Mouse (Mus musculus) intestine, embryonic 15.5 days (tissue): ENCODE measurements around the gene Dbil5. TPM values are rescaled to one million over a fixed set of nuclear protein-coding genes. Genes with fewer than 3 reads are reported as not detected.

Source experiments
- ATAC-seq: fragments of 200-750 bp; cut with Nextera tagmentation; 2 replicates; pipeline ENCODE4 v1.8.0; 2017; ENCODE audit warnings: moderate TSS enrichment, moderate library complexity
- H3K27ac ChIP-seq: fragments of 300-500 bp; sonication (generic); 2 replicates; pipeline ENCODE4 v1.5.1; 2015; ENCODE audit warnings: mild to moderate bottlenecking, inconsistent platforms
- H3K27me3 ChIP-seq: fragments of 300-500 bp; sonication (generic); replicated peaks from 2 replicates; pipeline ENCODE4 v1.6.1; 2015; ENCODE audit warnings: inconsistent platforms
- H3K36me3 ChIP-seq: fragments of 300-500 bp; sonication (generic); 2 replicates; pipeline ENCODE4 v1.6.1; 2015; ENCODE audit warnings: inconsistent platforms
- H3K4me1 ChIP-seq: fragments of 300-500 bp; sonication (generic); replicated peaks from 2 replicates; pipeline ENCODE4 v1.6.1; 2015; ENCODE audit warnings: inconsistent platforms
- H3K4me2 ChIP-seq: fragments of 300-500 bp; sonication (generic); replicated peaks from 2 replicates; pipeline ENCODE4 v1.6.1; 2015; ENCODE audit warnings: mild to moderate bottlenecking, inconsistent platforms
- H3K4me3 ChIP-seq: fragments of 300-500 bp; sonication (generic); replicated peaks from 2 replicates; pipeline ENCODE4 v1.5.1; 2015; ENCODE audit warnings: inconsistent platforms
- H3K9ac ChIP-seq: fragments of 300-500 bp; sonication (generic); 2 replicates; pipeline ENCODE4 v1.6.1; 2015; ENCODE audit warnings: inconsistent platforms
- H3K9me3 ChIP-seq: fragments of 300-500 bp; sonication (generic); 2 replicates; pipeline ENCODE4 v1.6.1; 2016; ENCODE audit warnings: inconsistent platforms
- WGBS: fragments of 180-500 bp; shearing (Covaris S2); methylation state at CpG from one replicate; pipeline ENCODE4 v1.1.7; 2015; 5-methylcytosine and 5-hydroxymethylcytosine counted together
- polyA plus RNA-seq: library from polyadenylated mRNA; unstranded; fragments of >200 nt; fragmentation: Nextera tagmentation; extraction: Ambion mirVana; gene quantifications from 2 replicates; pipeline ENCODE4 v1.2.1, GENCODE M21; 2015

Dbil5 gene
- 1.2 and 1.7 TPM in 2 replicates for polyA plus RNA-seq

DNA sequence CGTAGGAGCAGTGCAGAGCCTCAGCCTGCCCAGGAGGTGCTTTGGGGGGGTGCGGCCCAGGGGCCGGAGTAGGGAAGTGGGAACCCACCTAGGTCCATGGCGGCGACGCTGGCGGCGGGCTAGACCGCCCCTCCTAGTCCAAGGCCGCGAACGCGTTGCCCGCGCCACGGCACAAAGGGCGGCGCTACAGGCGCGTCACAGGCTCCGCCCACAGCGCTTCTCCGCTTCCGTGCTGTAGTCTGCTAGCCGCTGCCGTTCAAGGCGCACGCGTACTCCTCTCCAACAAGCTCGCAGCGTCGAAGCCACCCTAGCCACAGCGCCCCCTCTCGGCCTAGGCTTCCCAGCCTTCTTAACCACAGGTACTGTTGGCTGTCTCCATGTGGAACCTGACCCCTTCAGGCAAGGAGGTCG is at the start of gene Dbil5, which contains the start of gene Gemin4:
Dbil5 (plus strand) TSS at position 219 of the 411 bp plus-strand sequence.
Gemin4 (minus strand) TSS at position 275 of the 411 bp plus-strand sequence.
- peak; percentile 98 for ATAC-seq
- H3K9me3 ChIP-seq, result no peaks in the 10 kb centered on the region
- peak within 1 kb of the TSS; percentile 75 for H3K4me2 ChIP-seq
- peak within 1 kb of the TSS; percentile 84 for H3K4me3 ChIP-seq
- peak within 1 kb of the TSS; percentile 94 for H3K9ac ChIP-seq
- peaks cover 11% of the 10 kb centered on the region; the same call in 1 of the 2 replicates for H3K4me1 ChIP-seq
- H3K27me3 ChIP-seq, result no peaks in the 10 kb centered on the region
- H3K27ac ChIP-seq, result peak within 1 kb of the TSS; percentile 90
- under 1% methylated on average over 35 of the region's 35 CpGs for WGBS
- peaks cover 9% of the 10 kb centered on the region for H3K36me3 ChIP-seq

DNA sequence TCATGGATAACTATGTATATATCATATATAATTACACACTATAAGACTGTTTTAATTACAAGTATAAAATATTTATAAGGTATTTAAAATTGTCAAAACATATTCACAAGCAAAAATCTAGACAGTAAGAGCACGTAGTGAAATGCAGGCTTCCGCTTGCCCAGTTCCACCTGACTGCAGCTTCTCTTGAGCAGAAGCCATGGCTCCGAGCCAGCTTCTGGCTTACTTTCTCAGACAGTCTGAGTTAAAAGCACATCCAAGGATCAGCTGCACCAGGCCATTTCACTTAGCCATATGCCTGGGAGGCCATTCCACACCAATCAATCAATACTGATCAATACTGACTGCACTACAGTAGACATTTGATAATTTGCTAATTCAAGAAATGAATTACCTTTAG is 48.4 kb upstream of the Dbil5 start:
- Histone ChIP-seq H3K36me3 (peaks cover 6% of the 10 kb centered on the region), H3K4me3 (no peak overlapping the region), H3K9ac (no peak overlapping the region), H3K4me2 (no peak overlapping the region), H3K9me3 (no peaks in the 10 kb centered on the region), H3K27ac (no peak overlapping the region), H3K4me1 (peaks cover 3% of the 10 kb centered on the region; the same call in 1 of the 2 replicates), H3K27me3 (no peaks in the 10 kb centered on the region)
- no peak for ATAC-seq
- WGBS, result 76% methylated on average over 3 of the region's 3 CpGs

DNA sequence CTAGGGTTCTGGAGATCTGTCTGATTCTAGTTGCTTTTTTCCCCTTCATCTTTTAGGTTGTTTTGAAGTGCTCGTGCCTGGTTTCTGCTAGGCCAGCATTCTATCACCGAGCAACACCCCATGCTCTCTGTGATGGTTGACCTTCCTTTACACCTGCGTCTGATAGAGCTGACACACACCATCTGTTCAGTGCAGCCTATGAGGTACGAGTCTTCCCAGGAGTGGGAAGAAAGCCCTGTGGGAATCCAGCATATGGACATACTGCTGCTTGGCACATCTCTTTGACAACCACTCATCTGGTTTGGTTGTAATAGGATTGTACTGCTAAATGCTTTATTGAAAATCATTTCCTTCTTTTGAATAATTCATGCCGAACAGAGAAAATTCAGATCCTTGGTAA is 47.2 kb upstream of the Dbil5 start:
- ATAC-seq, result no peak

DNA sequence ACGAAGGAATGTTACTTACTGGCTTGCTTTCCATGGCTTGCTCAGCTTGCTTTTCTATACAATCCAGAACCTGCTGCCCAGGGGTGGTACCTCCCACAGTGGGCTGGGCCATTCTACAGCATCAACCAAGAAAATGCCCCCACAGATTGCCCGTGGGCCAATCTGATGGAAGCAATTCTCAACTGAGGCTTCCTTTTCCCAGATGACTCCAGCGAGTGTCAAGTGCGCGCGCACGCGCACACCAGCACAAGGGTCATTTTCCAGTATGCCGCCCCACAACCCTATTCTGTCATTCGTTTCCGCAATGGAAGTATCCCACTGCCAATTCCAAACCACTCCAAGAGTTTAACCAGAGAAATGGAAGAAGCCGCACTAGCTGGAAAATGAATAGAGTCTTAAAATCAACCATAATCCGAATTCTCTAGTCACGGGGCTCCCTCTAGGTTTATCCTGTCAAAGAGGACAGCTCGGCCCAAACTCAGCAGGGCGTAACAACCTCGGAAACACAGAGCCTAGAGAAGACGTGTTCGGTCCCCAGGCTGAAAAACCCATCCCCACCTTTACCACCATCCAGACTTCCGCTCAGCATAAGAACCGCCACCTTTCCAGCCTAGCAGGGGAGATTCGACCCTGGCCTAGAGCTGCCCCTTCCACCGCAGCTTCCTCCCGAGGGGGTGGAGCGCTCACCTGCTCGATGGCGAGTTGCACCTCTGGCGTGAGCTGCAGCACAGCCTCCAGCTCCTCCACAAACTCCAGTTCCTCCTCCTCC is 38.5 kb upstream of the Dbil5 start:
- peak; percentile 91 for ATAC-seq
- no peaks in the 10 kb centered on the region for H3K9me3 ChIP-seq
- no peaks in the 10 kb centered on the region for H3K27me3 ChIP-seq
- peak overlapping the region; percentile 94 for H3K4me2 ChIP-seq
- H3K4me3 ChIP-seq, result peak overlapping the region; percentile 82
- 1% methylated on average over 28 of the region's 28 CpGs for WGBS
- peaks cover 2% of the 10 kb centered on the region; the same call in 1 of the 2 replicates for H3K36me3 ChIP-seq
- H3K9ac ChIP-seq, result peak overlapping the region; percentile 69
- peaks cover 6% of the 10 kb centered on the region; the same call in 1 of the 2 replicates for H3K4me1 ChIP-seq
- H3K27ac ChIP-seq, result peak overlapping the region; percentile 68

More for the DNA sequence above, 47.2 kb upstream of the Dbil5 start:
- H3K36me3 ChIP-seq, result peaks cover 7% of the 10 kb centered on the region
- no peak overlapping the region for H3K27ac ChIP-seq
- no peaks in the 10 kb centered on the region for H3K27me3 ChIP-seq
- WGBS, result 65% methylated on average over 5 of the region's 5 CpGs
- no peak overlapping the region for H3K4me3 ChIP-seq
- H3K9ac ChIP-seq, result no peak overlapping the region
- H3K4me2 ChIP-seq, result no peak overlapping the region
- H3K4me1 ChIP-seq, result peaks cover 3% of the 10 kb centered on the region; the same call in 1 of the 2 replicates
- H3K9me3 ChIP-seq, result no peaks in the 10 kb centered on the region

DNA sequence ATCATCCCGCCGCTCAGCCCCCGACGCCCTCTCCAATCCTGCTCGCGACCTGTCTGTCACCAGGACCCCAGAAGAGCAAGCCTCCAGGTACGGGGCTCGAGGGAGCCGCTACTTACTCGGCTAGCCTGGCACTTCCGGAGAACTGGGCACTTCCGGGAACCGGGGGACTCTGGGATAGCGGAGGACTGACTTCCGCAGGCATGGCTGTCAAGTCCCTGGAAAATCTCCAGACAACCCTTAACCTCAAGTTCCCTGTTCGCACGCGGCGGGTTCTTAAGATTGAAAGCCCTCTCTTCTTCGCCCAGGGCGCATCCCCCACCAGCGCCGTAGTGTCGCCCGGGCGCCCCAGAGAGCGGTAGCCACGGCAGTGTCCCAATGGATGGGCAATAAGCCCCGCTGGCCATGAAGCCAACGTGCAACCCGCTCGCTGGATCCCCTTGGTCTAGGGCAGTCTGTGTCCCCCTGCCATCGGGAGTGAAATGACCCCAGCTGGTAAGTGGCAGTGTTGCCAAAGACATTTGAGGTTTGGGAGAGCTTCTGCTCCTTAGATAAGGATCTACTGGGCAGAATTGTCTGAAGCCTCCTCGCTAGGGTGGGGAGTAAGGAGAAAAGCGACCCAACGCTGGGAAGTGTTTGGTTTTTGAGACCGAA is 37.8 kb upstream of the Dbil5 start, which contains the start of the genes Vps53 and Fam57a:
Vps53 (minus strand) TSS at position 153 of the 651 bp plus-strand sequence.
Fam57a (plus strand) TSS at position 177 of the 651 bp plus-strand sequence.
- Histone ChIP-seq H3K4me2 (peak within 1 kb of the TSS; percentile 94), H3K27me3 (no peaks in the 10 kb centered on the region), H3K9ac (peak within 1 kb of the TSS; percentile 69), H3K36me3 (no peaks in the 10 kb centered on the region), H3K27ac (peak within 1 kb of the TSS; percentile 68), H3K4me1 (peaks cover 6% of the 10 kb centered on the region; the same call in 1 of the 2 replicates), H3K4me3 (peak within 1 kb of the TSS; percentile 82), H3K9me3 (no peaks in the 10 kb centered on the region)
- peak; percentile 94 for ATAC-seq
- under 1% methylated on average over 37 of the region's 37 CpGs for WGBS

DNA sequence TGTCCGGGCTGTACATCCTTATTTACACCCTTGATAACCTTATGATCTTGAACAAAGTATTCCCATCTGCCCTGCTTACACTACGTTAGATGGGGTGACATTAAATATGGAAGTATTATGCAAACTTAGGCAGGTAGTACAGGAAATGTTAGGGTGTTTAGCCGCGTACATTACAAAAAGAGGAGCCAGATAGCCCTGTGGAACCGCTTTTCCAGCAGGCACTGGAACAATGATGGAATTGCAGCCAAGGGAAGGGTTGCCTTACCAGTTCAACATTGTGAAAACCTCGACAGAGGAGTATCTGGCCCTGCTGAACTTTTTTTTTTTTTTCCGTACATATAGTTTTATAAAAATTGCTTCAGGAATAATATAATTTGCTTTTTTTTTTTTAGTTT is 37.3 kb upstream of the Dbil5 start:
- Histone ChIP-seq H3K4me1 (peaks cover 6% of the 10 kb centered on the region; the same call in 1 of the 2 replicates), H3K4me3 (peak overlapping the region; percentile 82), H3K9ac (peak overlapping the region; percentile 69), H3K27me3 (no peaks in the 10 kb centered on the region), H3K4me2 (peak overlapping the region; percentile 94), H3K9me3 (no peaks in the 10 kb centered on the region), H3K27ac (peak overlapping the region; percentile 68; the same call in 1 of the 2 replicates), H3K36me3 (no peaks in the 10 kb centered on the region)
- WGBS, result 16% methylated on average over 7 of the region's 7 CpGs
- no peak for ATAC-seq

DNA sequence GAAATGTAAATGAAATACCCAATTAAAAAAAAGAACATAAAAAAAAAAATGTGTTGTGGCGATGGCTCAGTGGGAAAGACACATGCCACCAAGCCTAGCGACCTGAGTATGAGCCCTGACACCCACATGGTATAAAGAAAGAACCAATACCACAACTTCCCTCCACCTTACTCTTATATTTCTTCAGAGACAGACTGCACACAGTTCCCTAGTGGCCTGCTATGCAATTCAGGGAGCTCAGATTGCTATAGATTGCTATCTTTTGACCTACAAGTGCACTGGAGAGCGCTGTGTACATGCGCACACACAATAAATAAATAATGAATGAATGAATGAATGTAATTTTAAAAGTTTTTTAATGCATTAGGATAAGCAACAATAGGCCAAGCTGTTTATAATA is 33.7 kb upstream of the Dbil5 start:
- no peaks in the 10 kb centered on the region for H3K27me3 ChIP-seq
- H3K4me2 ChIP-seq, result no peak overlapping the region
- ATAC-seq, result no peak
- no peak overlapping the region for H3K27ac ChIP-seq
- no peak overlapping the region for H3K4me3 ChIP-seq
- no peaks in the 10 kb centered on the region for H3K36me3 ChIP-seq
- H3K9me3 ChIP-seq, result no peaks in the 10 kb centered on the region
- H3K4me1 ChIP-seq, result peaks cover 4% of the 10 kb centered on the region; the same call in 1 of the 2 replicates
- 82% methylated on average over 4 of the region's 4 CpGs for WGBS
- H3K9ac ChIP-seq, result no peak overlapping the region

DNA sequence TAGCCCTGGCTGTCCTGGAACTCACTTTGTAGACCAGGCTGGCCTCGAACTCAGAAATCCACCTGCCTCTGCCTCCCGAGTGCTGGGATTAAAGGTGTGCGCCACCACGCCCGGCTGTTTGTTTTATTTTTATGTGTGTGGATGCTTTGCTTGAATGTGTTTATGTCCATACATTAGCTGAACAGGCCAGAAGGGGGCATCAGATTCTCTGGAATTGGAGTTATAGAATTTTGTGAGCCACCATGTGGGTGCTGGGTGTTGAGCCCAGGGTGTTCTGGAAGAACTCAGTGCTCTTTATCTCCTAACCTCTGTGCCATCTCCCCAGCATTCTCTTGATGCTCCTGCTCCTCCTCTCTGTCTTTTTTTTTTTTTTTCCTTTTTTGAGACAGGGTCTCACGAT is 30.5 kb upstream of the Dbil5 start:
- Histone ChIP-seq H3K4me2 (no peak overlapping the region), H3K9ac (no peak overlapping the region), H3K27me3 (no peaks in the 10 kb centered on the region), H3K36me3 (no peaks in the 10 kb centered on the region), H3K4me3 (no peak overlapping the region), H3K27ac (no peak overlapping the region), H3K9me3 (no peaks in the 10 kb centered on the region), H3K4me1 (no peaks in the 10 kb centered on the region)
- no peak for ATAC-seq
- WGBS, result 88% methylated on average over 6 of the region's 6 CpGs

DNA sequence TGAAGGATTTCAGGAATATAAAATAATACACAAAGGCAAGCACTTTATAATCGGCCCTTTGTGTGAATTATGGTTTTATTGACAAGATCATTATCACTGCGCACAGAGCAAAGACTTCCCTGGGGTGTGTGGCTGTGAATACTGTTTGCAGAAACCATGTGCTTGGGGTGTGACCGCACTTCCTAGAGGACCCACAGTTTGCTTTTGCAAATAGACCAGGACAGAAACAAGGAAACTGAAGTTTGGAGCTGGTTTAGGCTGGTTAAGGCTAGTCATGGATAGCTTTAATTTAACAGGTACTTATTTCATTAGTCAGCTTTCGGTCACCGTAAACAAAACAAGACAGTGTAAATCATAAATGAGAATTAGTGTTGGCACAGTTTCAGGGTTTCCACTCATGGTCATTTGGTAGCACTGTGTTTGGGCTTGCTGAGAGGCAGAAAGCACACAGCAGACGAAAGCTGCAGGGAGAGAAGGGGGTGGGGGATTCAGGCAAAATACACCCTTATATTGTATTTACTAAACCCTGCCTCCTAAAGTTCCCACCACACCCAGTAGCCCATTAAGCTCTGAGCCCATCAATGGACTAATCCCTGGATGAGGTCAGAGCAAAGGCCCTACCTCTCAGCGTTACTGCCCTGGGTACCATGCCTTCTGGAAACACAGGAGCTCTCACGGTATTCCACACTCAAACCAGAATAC is 21.0 kb upstream of the Dbil5 start:
- Histone ChIP-seq H3K9me3 (no peaks in the 10 kb centered on the region), H3K4me3 (no peak overlapping the region), H3K27me3 (no peaks in the 10 kb centered on the region), H3K4me1 (0 out of 2 replicates have a peak, but pooled peaks cover under 1% of the 10 kb centered on the region), H3K36me3 (no peaks in the 10 kb centered on the region), H3K9ac (no peak overlapping the region), H3K4me2 (peak overlapping the region; percentile 24), H3K27ac (peak overlapping the region; percentile 77)
- peak; percentile 93 for ATAC-seq
- WGBS, result 42% methylated on average over 8 of the region's 8 CpGs

DNA sequence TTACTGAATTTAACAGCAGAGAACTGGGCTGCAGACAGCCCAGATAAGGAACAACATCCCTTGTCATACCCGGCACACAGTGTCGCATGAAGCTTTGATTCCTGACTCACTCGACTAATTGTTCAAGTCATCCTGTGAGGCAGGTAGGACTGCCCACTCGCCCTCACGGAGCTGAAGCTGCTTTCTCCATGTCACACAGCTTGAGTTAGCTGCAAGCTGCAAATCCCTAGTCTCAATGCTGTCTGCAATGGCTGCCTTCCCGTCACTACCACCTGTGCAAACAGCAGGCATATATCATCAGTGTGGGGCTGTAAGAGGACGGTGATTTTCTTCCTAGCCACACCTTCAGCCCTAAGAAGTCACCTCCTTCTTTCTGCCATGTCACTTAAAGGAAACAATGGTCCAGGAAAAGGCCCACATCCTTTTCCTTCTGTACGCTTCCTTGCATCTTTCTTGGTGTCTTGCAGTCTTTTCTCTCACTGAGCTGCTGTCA is 20.4 kb upstream of the Dbil5 start:
- 47% methylated on average over 8 of the region's 8 CpGs for WGBS

DNA sequence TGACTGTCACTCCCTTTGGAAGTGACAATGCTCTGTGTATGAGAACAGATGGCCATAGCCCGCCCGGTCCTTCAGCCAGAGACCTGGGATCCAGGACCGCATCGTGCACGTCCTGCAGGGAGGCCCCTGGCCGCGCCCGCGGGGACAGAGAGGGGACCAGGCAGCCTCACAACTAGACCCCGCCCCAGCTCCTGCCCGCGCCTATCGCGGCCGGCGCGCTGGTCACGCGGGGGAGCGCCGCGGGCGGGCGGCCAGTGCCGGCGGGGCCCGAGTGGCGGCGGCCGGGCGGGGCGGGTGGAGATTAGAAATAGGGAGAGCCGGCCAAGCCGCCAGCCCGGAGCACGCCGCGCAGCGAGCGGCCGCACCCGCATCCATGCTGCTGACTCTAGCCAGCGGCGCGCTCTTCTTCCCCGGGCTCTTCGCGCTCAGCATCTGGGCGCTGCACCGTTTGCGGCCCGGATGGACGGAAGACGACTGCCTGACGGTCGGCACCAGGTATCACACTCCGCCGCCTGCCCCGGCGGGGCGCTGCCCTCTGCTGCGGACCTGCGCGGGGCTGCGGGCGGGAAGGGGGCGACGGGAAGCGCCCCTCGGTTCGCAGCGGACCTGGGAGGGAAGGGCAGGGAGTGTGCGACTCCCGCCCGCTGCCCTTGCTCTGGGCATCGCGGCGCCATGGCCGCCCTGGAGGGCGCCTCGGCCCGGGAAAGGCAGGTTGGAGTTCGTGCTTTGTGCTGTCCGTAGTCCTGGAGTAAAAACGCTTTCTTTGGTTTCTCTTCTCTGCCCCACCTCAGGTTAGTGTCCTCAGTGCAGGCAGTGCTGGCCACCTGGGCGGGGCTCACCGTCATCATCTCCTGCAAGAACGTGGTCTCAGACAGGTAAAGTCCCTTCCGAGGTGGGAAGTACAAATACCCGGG is 15.4 kb upstream of the Dbil5 start:
- Histone ChIP-seq H3K27ac (peak overlapping the region; percentile 91), H3K9me3 (no peaks in the 10 kb centered on the region), H3K4me1 (0 out of 2 replicates have a peak, but pooled peaks cover 10% of the 10 kb centered on the region), H3K4me3 (peak overlapping the region; percentile 87), H3K36me3 (peaks cover 12% of the 10 kb centered on the region), H3K27me3 (no peaks in the 10 kb centered on the region), H3K9ac (peak overlapping the region; percentile 87), H3K4me2 (peak overlapping the region; percentile 82)
- under 1% methylated on average over 89 of the region's 90 CpGs for WGBS
- peak; percentile 99 for ATAC-seq

More for the DNA sequence above, 20.4 kb upstream of the Dbil5 start:
- H3K27me3 ChIP-seq, result no peaks in the 10 kb centered on the region
- H3K4me2 ChIP-seq, result peak overlapping the region; percentile 24
- H3K4me3 ChIP-seq, result no peak overlapping the region
- no peaks in the 10 kb centered on the region for H3K9me3 ChIP-seq
- H3K4me1 ChIP-seq, result 0 out of 2 replicates have a peak, but pooled peaks cover 4% of the 10 kb centered on the region
- H3K9ac ChIP-seq, result no peak overlapping the region
- peak; percentile 15; the same call in 1 of the 2 replicates for ATAC-seq
- H3K36me3 ChIP-seq, result no peaks in the 10 kb centered on the region
- H3K27ac ChIP-seq, result peak overlapping the region; percentile 77
